Mouse (Mus musculus): ENCODE results near the gene S1pr3. TPM values are rescaled to one million over a fixed set of nuclear protein-coding genes. Genes with fewer than 3 reads are reported as not detected.

Gene S1pr3
- polyA plus RNA-seq, 1 experiment from 2014 or later = 52.2 TPM

DNA sequence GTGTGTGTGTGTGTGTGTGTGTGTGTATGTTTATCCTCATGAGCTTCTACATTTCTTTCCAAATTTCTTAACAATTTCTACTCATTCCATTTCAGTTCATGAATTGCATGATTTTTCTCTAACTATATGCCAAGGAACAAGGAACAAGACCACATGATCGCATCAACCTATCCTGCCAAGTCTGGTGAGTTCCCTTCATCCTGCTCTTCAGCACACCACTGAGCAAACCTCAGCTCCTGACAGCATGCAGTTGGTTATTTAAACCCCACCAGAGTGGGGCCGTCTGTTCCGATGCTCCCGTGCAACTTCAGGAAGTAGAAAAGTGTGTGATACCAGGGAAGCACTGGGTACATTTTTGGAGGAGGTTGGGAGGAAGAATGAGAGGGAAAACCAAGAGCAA lies 38.1 kb downstream of the S1pr3 start:
- no peaks in the 10 kb centered on the region for H3K4me1 ChIP-seq (ENCODE audit: control insufficient read depth, insufficient read depth, low read length)
- no peak for ATAC-seq (ENCODE audit: insufficient read depth, low FRiP score, low TSS enrichment)
- no peak overlapping the region for H3K9ac ChIP-seq (ENCODE audit: low read length)
- no peak for DNase-seq (ENCODE audit: low spot score)
- H3K9me3 ChIP-seq (ENCODE audit: control insufficient read depth, low read length) = no peaks in the 10 kb centered on the region
- H3K27me3 ChIP-seq (ENCODE audit: control insufficient read depth, insufficient read depth, low read length) = no peaks in the 10 kb centered on the region
- 84% methylated on average over 4 of the region's 4 CpGs for WGBS
- no peaks in the 10 kb centered on the region for H3K36me3 ChIP-seq (ENCODE audit: control insufficient read depth, insufficient read depth, low read length)
- no peak overlapping the region for H3K27ac ChIP-seq (ENCODE audit: low read depth, low read length)
- H3K4me3 ChIP-seq (ENCODE audit: low read depth, low read length) = no peak overlapping the region
- H3K4me2 ChIP-seq (ENCODE audit: low read depth) = no peak overlapping the region

DNA sequence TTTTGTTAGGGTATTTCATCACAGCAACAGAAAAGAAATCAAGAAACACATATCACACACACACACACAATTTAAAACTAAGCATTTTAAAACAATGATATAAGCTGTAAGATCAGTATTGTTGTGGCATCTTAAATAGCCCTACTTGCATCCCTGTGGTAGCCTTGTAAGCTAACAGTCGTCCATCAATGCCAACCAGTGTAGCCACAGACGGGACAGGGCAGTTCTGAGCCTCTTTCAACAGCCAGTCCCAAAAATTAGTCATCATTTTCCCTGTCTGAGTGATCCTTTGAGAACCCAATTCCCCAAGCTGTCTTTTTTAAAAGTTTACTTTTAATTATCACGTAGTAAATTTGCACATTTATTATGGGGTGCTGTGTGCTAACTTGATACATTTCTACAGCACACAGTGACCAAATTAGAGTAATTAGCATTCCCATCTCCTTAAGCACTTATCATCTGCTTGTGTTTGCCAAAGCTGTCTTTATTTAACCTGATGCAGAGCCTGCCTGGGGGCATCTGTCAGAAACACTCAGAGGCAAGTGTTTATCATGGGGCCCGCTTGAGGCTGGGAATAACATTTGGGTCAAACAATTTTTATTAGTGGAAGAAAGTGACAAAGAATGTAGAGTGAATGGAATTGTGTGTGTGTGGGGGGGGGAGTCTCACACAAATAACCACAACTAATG lies 47.9 kb downstream of the S1pr3 start:
- H3K4me3 ChIP-seq (ENCODE audit: low read depth, low read length) = no peak overlapping the region
- DNase-seq (ENCODE audit: low spot score) (no peak), ATAC-seq (ENCODE audit: insufficient read depth, low FRiP score, low TSS enrichment) (no peak)
- 41% methylated on average over 4 of the region's 4 CpGs for WGBS
- H3K4me1 ChIP-seq (ENCODE audit: control insufficient read depth, insufficient read depth, low read length) = no peaks in the 10 kb centered on the region
- H3K27me3 ChIP-seq (ENCODE audit: control insufficient read depth, insufficient read depth, low read length) = no peaks in the 10 kb centered on the region
- no peaks in the 10 kb centered on the region for H3K36me3 ChIP-seq (ENCODE audit: control insufficient read depth, insufficient read depth, low read length)
- H3K9me3 ChIP-seq (ENCODE audit: control insufficient read depth, low read length) = no peaks in the 10 kb centered on the region
- H3K4me2 ChIP-seq (ENCODE audit: low read depth) = no peak overlapping the region
- no peak overlapping the region for H3K27ac ChIP-seq (ENCODE audit: low read depth, low read length)
- H3K9ac ChIP-seq (ENCODE audit: low read length) = no peak overlapping the region

DNA sequence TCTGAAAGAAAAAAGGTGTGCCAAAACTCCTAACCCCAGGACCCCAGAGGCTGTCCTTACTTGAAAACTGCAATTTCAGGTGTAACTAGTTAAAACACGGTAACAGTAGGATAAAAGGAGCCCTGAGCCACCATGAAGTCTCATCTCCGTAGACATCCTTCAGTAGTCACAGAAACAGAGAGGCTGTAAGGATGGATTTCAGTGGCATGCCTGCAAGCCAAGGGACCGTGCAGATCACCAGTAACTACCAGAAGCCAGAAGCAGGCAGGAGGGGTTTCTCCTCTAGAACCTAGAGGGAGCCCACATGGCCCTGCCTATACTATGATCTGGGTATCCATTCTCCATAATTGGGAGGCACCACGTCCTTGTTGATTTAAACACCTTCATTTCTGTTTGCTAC lies 55.9 kb downstream of the S1pr3 start:
- ATAC-seq (ENCODE audit: insufficient read depth, low FRiP score, low TSS enrichment) = no peak
- Histone ChIP-seq H3K4me2 (ENCODE audit: low read depth) (no peak overlapping the region), H3K9me3 (ENCODE audit: control insufficient read depth, low read length) (no peaks in the 10 kb centered on the region), H3K4me3 (ENCODE audit: low read depth, low read length) (no peak overlapping the region), H3K36me3 (ENCODE audit: control insufficient read depth, insufficient read depth, low read length) (no peaks in the 10 kb centered on the region), H3K4me1 (ENCODE audit: control insufficient read depth, insufficient read depth, low read length) (no peaks in the 10 kb centered on the region), H3K27ac (ENCODE audit: low read depth, low read length) (no peak overlapping the region), H3K27me3 (ENCODE audit: control insufficient read depth, insufficient read depth, low read length) (no peaks in the 10 kb centered on the region), H3K9ac (ENCODE audit: low read length) (no peak overlapping the region)
- 75% methylated on average over 4 of the region's 4 CpGs for WGBS
- no peak for DNase-seq (ENCODE audit: low spot score)

GRCm38 (mm10) chr13:51466117-51466841 lies 57.8 kb downstream of the S1pr3 start:
- no peaks in the 10 kb centered on the region for H3K27me3 ChIP-seq (ENCODE audit: control insufficient read depth, insufficient read depth, low read length)
- no peak overlapping the region for H3K27ac ChIP-seq (ENCODE audit: low read depth, low read length)
- no peaks in the 10 kb centered on the region for H3K4me1 ChIP-seq (ENCODE audit: control insufficient read depth, insufficient read depth, low read length)
- H3K9ac ChIP-seq (ENCODE audit: low read length) = no peak overlapping the region
- DNase-seq (ENCODE audit: low spot score) = no peak
- H3K36me3 ChIP-seq (ENCODE audit: control insufficient read depth, insufficient read depth, low read length) = no peaks in the 10 kb centered on the region
- no peak overlapping the region for H3K4me3 ChIP-seq (ENCODE audit: low read depth, low read length)
- 72% methylated on average over 14 of the region's 14 CpGs for WGBS
- ATAC-seq (ENCODE audit: insufficient read depth, low FRiP score, low TSS enrichment) = no peak
- no peak overlapping the region for H3K4me2 ChIP-seq (ENCODE audit: low read depth)
- H3K9me3 ChIP-seq (ENCODE audit: control insufficient read depth, low read length) = no peaks in the 10 kb centered on the region

DNA sequence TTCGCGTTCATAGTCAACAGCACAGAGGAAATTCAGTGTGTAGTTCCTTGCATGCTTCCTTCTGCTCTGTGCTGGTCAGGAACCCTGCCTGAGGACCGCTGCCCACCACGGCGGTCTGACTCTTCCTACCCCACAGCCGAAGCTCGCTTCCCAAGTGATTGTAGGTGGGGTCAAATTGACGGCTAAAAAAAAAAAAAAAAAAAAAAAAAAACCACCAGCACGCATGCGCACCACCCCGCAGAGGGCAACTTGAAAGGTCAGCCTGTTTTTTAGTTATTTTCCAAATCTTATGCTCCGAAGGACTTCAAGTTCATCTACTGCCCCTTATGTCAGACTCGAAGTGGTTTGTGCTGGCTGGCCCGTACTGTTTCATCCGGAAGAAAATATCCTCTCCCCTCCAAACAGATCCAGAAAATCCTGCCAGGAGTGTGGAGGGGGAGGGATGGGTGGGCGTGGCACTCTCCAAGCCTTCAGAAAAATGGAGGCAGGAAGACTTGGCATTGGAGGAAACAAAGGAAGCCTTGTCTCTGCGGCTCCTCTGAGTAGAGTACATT lies 60.3 kb downstream of the S1pr3 start:
- no peak overlapping the region for H3K27ac ChIP-seq (ENCODE audit: low read depth, low read length)
- H3K4me2 ChIP-seq (ENCODE audit: low read depth) = no peak overlapping the region
- no peak overlapping the region for H3K4me3 ChIP-seq (ENCODE audit: low read depth, low read length)
- H3K36me3 ChIP-seq (ENCODE audit: control insufficient read depth, insufficient read depth, low read length) = no peaks in the 10 kb centered on the region
- no peak overlapping the region for H3K9ac ChIP-seq (ENCODE audit: low read length)
- no peak for ATAC-seq (ENCODE audit: insufficient read depth, low FRiP score, low TSS enrichment)
- no peak for DNase-seq (ENCODE audit: low spot score)
- WGBS = 80% methylated on average over 17 of the region's 17 CpGs
- no peaks in the 10 kb centered on the region for H3K9me3 ChIP-seq (ENCODE audit: control insufficient read depth, low read length)
- no peaks in the 10 kb centered on the region for H3K4me1 ChIP-seq (ENCODE audit: control insufficient read depth, insufficient read depth, low read length)
- no peaks in the 10 kb centered on the region for H3K27me3 ChIP-seq (ENCODE audit: control insufficient read depth, insufficient read depth, low read length)

Other genes starting within 250 kb of the S1pr3 start
- 0.50 and 1.0 TPM in 2 replicates for gene Nxnl2, start 237.6 kb upstream of the S1pr3 start, polyA plus RNA-seq (2014; fragmentation: Nextera tagmentation; extraction: Ambion mirVana)
- 2.6 and 2.9 TPM in 2 replicates for gene Shc3, start 160.8 kb downstream of the S1pr3 start, polyA plus RNA-seq (2014; fragmentation: Nextera tagmentation; extraction: Ambion mirVana)
- 315 and 323 TPM in 2 replicates for gene Cks2, start 236.6 kb downstream of the S1pr3 start, polyA plus RNA-seq (2014; fragmentation: Nextera tagmentation; extraction: Ambion mirVana)
- gene Secisbp2, start 243.1 kb downstream of the S1pr3 start, polyA plus RNA-seq (2014; fragmentation: Nextera tagmentation; extraction: Ambion mirVana) = 29.2 and 29.8 TPM in 2 replicates

All from neural tube, embryonic 11.5 days (tissue).